Mouse (Mus musculus): ENCODE data around the gene Cpd.

DNA sequence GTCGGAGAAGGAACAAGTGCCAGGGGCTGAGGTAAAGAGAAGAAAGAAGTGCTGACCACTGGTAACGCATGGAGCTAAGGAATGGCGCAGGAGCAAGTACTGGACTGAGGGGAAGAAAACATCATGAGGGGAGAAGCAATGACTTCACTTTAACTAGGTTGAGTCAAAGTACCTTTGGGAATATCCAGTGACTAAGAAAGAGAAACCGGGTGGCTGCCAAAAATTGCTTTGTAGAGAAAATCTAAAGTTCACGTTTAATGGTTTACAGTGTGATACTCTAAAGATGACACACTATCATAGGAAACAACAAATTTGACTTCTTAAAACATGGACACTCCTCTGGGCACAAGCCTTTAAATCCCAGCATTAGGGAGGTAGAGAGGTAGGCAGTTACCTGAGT, 27.0 kb upstream of the Cpd start:
- TF ChIP-seq TAL1 (IDR thresholded peaks at IDR 0.05; ENCODE audit: low read length) = no peak
- no peak for TF ChIP-seq GATA1 (IDR thresholded peaks at IDR 0.05; ENCODE audit: low read length)
